Mouse (Mus musculus): ENCODE results near the gene Mest. TPM values are rescaled to one million over a fixed set of nuclear protein-coding genes. Genes with fewer than 3 reads are reported as not detected.

The Mest gene
- polyA plus RNA-seq, 1 experiment from 2014 or later, result 324 TPM

DNA sequence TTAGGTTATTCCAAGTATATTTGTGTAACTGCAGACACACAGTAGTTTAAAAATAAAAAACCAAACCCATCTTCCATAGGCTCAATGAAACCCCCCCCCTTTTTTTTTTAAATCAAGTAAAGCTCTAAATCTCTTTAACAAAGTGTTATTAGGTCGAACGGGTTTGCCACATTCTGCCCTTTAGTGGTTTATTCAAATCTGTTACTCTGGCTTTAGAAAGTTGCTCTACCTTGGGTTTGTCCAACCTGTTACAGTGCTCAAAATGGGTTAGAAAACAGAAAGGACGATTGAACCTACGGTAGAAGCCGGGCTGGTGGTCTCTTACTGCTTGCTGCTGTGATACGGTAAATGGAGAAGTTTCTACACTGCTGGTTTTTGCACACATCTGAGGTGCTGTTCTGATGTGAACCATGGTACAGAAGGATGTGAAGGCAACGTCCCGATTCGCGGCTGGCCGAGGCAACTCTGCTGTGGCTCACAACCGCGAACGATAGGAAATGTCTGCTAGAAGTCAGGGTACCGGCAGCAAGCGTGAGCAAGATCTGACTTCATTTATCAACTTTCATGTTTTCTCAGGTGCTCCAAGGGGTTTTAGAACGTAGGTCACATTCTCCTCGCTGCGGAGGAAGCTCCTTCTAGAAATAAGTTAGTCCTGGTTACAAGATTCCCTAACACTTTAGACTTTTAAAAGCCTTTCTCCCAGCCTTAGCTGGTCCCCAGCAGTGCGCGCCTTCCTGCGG is 11.8 kb downstream of the Mest start:
- H3K36me3 ChIP-seq, result no peaks in the 10 kb centered on the region
- H3K27ac ChIP-seq (replicated peaks), result peak overlapping the region; percentile 89; the same call in 1 of the 2 replicates
- WGBS, result 51% methylated on average over 22 of the region's 22 CpGs
- H3K4me2 ChIP-seq, result peak overlapping the region; percentile 42
- ATAC-seq (ENCODE audit: low FRiP score, low read depth), result no peak
- peaks cover 15% of the 10 kb centered on the region; the same call in 1 of the 2 replicates for H3K9me3 ChIP-seq
- 0 out of 2 replicates have a peak overlapping the region, but pooled peaks have one; percentile 0 for H3K4me3 ChIP-seq
- no peaks in the 10 kb centered on the region for H3K27me3 ChIP-seq
- no peak overlapping the region for H3K9ac ChIP-seq
- peaks cover 8% of the 10 kb centered on the region for H3K4me1 ChIP-seq (replicated peaks)

DNA sequence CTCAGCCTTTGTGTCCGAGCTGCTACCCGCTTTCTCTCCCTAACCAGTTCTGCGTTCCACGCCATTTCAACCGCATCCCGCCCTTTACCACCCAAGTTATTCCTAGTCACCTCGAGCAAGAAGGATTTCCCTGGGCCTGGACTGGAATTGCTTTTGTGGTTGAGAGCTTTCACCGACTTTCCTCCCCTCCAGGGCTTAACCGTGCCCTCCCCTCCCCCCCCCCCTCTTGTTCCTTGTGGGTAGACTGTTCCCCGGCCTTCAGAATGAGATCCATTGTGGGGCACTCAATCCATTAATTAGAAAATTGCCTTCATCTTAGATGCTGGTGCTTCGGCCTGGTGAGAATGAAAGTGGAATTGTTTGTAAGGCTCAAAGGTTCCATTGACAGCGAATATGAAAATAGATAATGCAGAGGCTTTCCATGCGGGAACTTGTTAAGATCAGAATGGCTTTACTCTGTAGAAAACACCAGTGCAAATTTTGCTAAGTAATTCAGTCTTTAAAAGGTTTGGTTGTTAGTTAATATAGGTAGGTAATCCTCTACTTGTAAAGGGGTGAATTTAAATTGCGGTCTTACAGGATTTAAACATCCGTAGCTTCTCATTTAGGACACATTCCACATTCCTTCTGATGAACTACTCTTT is 12.5 kb downstream of the Mest start:
- Histone ChIP-seq H3K9ac (no peak overlapping the region), H3K27me3 (no peaks in the 10 kb centered on the region), H3K9me3 (peaks cover 15% of the 10 kb centered on the region; the same call in 1 of the 2 replicates), H3K4me3 (0 out of 2 replicates have a peak overlapping the region, but pooled peaks have one; percentile 0), H3K4me1 (replicated peaks) (peaks cover 12% of the 10 kb centered on the region), H3K27ac (replicated peaks) (peak overlapping the region; percentile 89), H3K36me3 (no peaks in the 10 kb centered on the region), H3K4me2 (peak overlapping the region; percentile 53)
- 50% methylated on average over 15 of the region's 15 CpGs for WGBS
- no peak for ATAC-seq (ENCODE audit: low FRiP score, low read depth)

DNA sequence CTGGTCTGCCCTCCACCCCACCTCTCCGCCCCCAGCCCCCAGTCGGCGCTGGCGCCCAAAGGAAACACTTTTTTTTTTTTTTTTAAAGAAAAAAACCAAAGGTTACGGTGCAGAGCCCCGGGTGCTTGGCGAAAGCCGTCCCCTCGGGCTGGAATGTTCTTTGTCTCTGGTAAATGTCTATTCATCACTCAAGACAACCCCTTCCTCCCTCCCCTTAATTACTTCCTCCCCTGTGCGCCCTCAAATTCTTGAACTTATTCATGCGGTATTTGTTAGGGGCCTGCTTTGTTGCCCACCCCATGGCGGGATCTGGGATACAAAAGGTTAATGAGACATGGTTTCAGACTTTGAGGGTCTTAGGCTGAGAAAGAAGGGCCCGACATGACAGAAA is 13.0 kb downstream of the Mest start:
- 60% methylated on average over 13 of the region's 13 CpGs for whole genome bisulfite sequencing
- Histone ChIP-seq H3K9me3 (peaks cover 15% of the 10 kb centered on the region; the same call in 1 of the 2 replicates), H3K27me3 (no peaks in the 10 kb centered on the region), H3K4me1 (replicated peaks) (peaks cover 12% of the 10 kb centered on the region), H3K4me3 (0 out of 2 replicates have a peak overlapping the region, but pooled peaks have one; percentile 59), H3K36me3 (no peaks in the 10 kb centered on the region), H3K4me2 (peak overlapping the region; percentile 53), H3K9ac (no peak overlapping the region), H3K27ac (replicated peaks) (peak overlapping the region; percentile 89)
- no peak for ATAC-seq (ENCODE audit: low FRiP score, low read depth)

DNA sequence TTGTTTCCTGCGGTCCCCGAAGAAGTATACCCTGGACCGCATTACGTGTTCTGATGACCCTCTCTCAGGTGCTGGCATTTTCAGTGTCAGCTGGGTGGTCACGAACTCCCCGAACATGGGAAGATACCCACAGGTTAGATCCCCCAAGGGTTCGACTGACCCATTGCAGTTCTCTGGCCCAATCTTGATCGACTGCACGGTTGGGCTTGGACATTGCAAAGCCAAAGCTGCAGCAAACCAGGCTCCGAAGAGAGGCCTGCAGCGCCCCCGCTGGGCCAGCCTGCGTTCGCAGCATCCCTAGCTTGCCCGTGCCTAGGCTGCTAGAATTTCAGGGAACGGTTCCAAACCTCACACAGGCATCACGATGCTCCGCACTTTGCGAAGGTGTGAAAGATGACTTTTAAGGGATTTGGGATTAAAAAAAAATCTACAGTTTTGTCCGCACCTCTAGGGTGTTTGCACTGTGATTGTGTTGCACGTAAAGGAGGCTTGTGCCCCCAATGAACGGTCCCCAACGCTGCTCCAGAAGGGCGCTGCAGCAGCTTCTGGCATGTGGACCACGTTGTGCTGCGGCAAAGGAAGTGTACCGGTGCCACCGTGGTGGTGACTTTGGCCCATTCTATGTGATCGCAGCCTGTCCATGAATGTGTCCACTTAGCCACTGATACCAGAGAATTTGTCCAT is 13.7 kb downstream of the Mest start:
- peaks cover 12% of the 10 kb centered on the region for H3K4me1 ChIP-seq (replicated peaks)
- H3K36me3 ChIP-seq, result no peaks in the 10 kb centered on the region
- H3K9me3 ChIP-seq, result peaks cover 15% of the 10 kb centered on the region; the same call in 1 of the 2 replicates
- WGBS, result 45% methylated on average over 29 of the region's 29 CpGs
- peak; percentile 83 for ATAC-seq (ENCODE audit: low FRiP score, low read depth)
- H3K27ac ChIP-seq (replicated peaks), result peak overlapping the region; percentile 89
- peak overlapping the region; percentile 53 for H3K4me2 ChIP-seq
- H3K27me3 ChIP-seq, result no peaks in the 10 kb centered on the region
- H3K9ac ChIP-seq, result peak overlapping the region; percentile 71
- peak overlapping the region; percentile 59 for H3K4me3 ChIP-seq

DNA sequence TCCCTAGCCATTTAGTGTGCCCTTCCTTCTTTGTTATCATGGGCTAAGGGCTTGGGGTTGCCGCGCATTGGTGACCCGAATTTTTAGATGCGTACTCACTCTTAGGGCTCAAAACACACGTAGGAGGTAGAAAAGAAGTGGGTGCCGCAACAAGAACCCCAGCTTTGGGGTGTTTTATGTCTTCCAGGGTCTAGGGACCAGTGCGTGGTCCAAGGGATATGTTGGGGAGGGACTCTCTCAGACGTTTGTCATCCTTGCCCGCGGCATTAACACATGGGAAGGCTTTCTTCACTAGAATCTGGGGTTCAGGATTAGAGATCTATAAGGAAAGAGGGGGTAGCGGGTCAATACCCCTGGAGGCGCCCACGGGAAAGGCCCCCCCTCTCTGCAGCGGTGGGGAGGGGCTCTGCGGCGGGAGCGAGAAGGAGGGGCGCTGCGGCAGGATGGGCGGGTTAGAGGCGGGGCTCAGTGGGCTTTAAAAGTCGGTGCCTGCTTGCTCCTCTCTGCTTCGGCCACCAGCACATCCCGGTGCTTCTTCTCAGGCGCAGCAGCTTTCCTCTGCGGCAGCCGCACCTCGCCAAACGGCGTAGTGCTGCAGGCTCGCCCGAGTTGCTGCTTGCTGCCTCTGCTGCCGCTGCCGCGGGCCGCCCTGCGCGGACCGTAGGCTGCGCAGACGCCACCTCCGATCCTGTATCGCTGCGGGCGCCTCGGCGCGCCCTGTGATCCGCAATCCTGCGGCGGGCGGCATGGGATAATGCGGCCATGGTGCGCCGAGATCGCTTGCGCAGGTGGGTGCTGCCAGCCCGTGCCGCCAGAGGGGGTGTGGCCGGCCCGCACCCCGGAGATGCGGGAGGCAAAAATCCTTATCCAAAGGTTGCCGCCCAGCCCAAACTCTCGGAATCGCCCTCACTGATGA is 14.5 kb downstream of the Mest start:
- WGBS, result 48% methylated on average over 59 of the region's 66 CpGs
- Histone ChIP-seq H3K36me3 (peaks cover 7% of the 10 kb centered on the region), H3K4me2 (peak overlapping the region; percentile 53), H3K9ac (peak overlapping the region; percentile 71), H3K27ac (replicated peaks) (peak overlapping the region; percentile 89), H3K27me3 (no peaks in the 10 kb centered on the region), H3K4me3 (peak overlapping the region; percentile 59), H3K4me1 (replicated peaks) (peaks cover 12% of the 10 kb centered on the region), H3K9me3 (peaks cover 15% of the 10 kb centered on the region; the same call in 1 of the 2 replicates)
- peak; percentile 86 for ATAC-seq (ENCODE audit: low FRiP score, low read depth)

DNA sequence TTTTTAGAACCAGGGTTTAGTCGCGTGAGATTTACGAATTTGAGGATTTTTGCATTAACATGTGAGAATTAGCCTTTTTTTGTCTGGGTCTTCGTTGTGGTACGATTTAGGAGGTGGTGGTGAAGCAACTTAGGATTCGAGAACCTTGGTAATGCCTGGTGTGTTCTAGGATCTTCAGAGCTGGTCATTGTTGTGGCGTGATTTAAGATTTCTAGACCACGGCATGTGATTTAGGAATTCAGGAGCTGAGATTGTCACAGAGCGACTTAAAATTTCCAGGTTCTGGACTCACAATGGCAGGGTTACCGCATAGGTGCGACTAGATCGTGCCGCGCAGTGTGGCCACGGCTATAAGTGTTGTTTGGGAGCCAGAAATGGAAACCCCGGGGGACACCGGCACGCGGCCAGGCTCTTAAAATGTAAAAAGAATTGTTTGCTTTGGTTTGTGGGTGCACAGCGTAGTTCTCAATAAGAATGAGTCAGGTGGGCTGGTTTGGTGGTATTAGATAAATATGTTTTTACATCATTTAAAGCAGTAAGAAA is 15.2 kb downstream of the Mest start:
- Histone ChIP-seq H3K9me3 (peaks cover 15% of the 10 kb centered on the region; the same call in 1 of the 2 replicates), H3K36me3 (peaks cover 14% of the 10 kb centered on the region), H3K4me3 (peak overlapping the region; percentile 59), H3K4me1 (replicated peaks) (peaks cover 8% of the 10 kb centered on the region), H3K9ac (peak overlapping the region; percentile 71), H3K27ac (replicated peaks) (peak overlapping the region; percentile 89), H3K4me2 (peak overlapping the region; percentile 53), H3K27me3 (no peaks in the 10 kb centered on the region)
- WGBS, result 48% methylated on average over 20 of the region's 20 CpGs
- ATAC-seq (ENCODE audit: low FRiP score, low read depth), result no peak

DNA sequence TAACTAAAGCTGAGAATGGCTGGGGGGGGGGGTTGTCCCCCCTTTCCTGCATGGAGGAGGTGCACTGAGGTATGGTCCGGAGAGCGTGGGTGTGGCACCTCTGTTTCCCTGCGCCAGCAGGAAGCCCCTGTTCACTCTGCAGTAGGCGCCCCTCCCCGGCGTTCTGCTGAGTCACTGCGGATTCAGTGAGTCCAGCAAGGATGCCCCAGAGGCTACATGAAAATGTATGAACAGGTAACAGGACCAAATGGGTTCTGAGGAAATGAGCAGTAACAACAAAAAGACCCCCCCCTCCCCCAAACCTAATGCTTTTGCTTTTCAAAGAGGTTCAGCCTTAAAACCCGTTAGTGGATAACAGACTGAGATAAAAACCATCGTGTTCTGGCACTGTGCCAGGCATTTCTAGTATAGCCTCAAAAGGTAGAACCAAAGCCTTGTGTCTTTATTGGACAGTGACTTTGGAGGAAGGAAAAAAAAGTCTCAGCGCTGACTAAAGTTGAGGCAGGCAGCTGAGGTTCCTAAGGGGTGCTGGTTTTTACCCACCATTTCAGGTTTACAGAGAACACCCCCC is 15.9 kb downstream of the Mest start:
- Histone ChIP-seq H3K27me3 (no peaks in the 10 kb centered on the region), H3K27ac (replicated peaks) (peak overlapping the region; percentile 40; the same call in 1 of the 2 replicates), H3K4me2 (peak overlapping the region; percentile 53), H3K9me3 (peaks cover 15% of the 10 kb centered on the region; the same call in 1 of the 2 replicates), H3K9ac (peak overlapping the region; percentile 71), H3K4me3 (peak overlapping the region; percentile 59), H3K4me1 (replicated peaks) (peaks cover 8% of the 10 kb centered on the region), H3K36me3 (peaks cover 20% of the 10 kb centered on the region)
- ATAC-seq (ENCODE audit: low FRiP score, low read depth), result no peak
- 54% methylated on average over 10 of the region's 10 CpGs for WGBS

DNA sequence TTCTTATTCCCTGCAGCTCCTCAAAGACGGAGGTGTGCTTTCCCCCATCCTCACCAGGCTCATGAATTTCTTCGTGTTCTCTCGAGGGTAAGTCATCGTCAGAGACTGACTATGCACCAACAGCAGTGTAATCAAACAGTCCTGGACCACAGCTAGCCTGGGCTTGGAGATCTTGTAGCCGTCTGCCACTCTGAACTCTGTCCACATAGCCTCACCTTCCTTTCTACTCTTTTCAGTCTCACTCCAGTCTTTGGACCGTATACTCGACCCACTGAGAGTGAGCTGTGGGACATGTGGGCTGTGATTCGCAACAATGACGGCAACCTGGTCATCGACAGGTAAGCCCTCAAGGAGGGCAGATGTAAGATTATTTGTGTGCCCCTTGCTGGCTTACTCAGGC is 21.5 kb downstream of the Mest start:
- Histone ChIP-seq H3K27me3 (no peaks in the 10 kb centered on the region), H3K36me3 (peaks cover 66% of the 10 kb centered on the region), H3K9me3 (no peaks in the 10 kb centered on the region), H3K4me2 (no peak overlapping the region), H3K9ac (no peak overlapping the region), H3K27ac (replicated peaks) (no peak overlapping the region), H3K4me1 (replicated peaks) (peaks cover 3% of the 10 kb centered on the region; the same call in 1 of the 2 replicates), H3K4me3 (no peak overlapping the region)
- WGBS, result 86% methylated on average over 10 of the region's 10 CpGs
- no peak for ATAC-seq (ENCODE audit: low FRiP score, low read depth)

DNA sequence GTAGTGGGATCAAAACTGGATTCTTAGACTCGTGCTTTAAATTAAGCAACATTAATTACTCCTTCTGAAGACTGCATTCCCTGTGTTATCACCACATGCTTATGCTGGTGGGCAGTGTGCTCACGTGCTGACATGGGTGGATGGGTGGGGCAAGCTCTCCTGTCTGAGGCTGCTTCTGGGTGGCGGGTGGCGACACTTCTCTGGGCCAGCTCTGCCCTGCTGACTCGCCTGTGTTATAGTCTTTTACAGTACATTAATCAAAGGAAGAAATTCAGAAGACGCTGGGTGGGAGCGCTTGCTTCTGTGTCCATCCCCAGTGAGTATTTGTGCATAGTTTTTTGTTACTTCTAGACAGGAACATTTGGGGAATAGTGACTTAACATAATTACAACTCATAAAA is 22.2 kb downstream of the Mest start:
- no peak overlapping the region for H3K4me2 ChIP-seq
- H3K27me3 ChIP-seq, result no peaks in the 10 kb centered on the region
- H3K36me3 ChIP-seq, result peaks cover 70% of the 10 kb centered on the region
- H3K9ac ChIP-seq, result no peak overlapping the region
- no peak overlapping the region for H3K27ac ChIP-seq (replicated peaks)
- no peak overlapping the region for H3K4me3 ChIP-seq
- no peak for ATAC-seq (ENCODE audit: low FRiP score, low read depth)
- H3K4me1 ChIP-seq (replicated peaks), result peaks cover under 1% of the 10 kb centered on the region; the same call in 1 of the 2 replicates
- WGBS, result 69% methylated on average over 7 of the region's 7 CpGs
- H3K9me3 ChIP-seq, result no peaks in the 10 kb centered on the region

DNA sequence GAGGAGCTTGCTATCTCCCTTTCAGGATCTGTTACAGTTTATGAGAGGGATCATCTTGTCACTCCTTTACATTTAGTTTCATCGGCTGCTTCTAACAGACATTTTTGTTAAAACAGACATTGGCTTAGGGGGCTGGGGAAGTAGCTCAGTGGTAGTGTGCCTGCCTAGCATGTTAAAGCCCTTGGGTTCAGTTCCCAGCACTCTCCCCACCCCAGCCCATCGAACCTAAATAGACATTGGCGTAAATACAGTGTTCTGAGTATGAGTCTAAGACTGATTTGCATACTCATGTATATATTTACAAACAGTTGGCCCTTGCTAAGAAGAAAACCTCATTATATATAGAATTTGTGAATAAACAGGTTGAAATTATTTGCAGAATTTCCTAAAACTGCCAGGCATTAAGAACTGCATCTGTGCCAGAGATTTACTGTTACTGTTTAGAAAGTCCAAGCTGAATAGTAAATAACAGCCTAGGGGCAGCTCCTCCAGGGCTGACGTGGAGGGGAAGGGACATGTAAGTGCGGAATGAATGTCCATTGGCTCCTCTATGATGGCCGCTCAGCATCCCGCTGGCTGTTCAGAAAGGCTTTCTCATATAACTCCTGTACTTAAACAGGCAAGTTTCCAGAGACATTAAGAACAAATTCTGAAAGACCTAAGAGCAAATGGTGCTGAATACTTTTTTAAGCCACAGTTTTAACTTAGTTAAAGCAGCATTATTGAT is 24.4 kb downstream of the Mest start:
- no peak overlapping the region for H3K27ac ChIP-seq (replicated peaks)
- peaks cover 78% of the 10 kb centered on the region for H3K36me3 ChIP-seq
- H3K4me1 ChIP-seq (replicated peaks), result no peaks in the 10 kb centered on the region
- no peak overlapping the region for H3K9ac ChIP-seq
- no peak overlapping the region for H3K4me2 ChIP-seq
- no peaks in the 10 kb centered on the region for H3K9me3 ChIP-seq
- 79% methylated on average over 7 of the region's 7 CpGs for WGBS
- no peaks in the 10 kb centered on the region for H3K27me3 ChIP-seq
- no peak for ATAC-seq (ENCODE audit: low FRiP score, low read depth)
- H3K4me3 ChIP-seq, result no peak overlapping the region

Measured in hindbrain, embryonic 15.5 days (tissue).